Mouse (Mus musculus) v-Abl transformed pro-B cells (cell line): ENCODE measurements around the gene BC025920.

ENCODE experiments used
- in situ Hi-C, 2 experiments: fragments of 400-800 bp; cut with MboI; formaldehyde crosslinking; loops; one replicate each; pipeline ENCODE4 v1.15.1; 2025; ENCODE audit not compliant: unreplicated experiment in 2 of 2

The BC025920 gene

DNA sequence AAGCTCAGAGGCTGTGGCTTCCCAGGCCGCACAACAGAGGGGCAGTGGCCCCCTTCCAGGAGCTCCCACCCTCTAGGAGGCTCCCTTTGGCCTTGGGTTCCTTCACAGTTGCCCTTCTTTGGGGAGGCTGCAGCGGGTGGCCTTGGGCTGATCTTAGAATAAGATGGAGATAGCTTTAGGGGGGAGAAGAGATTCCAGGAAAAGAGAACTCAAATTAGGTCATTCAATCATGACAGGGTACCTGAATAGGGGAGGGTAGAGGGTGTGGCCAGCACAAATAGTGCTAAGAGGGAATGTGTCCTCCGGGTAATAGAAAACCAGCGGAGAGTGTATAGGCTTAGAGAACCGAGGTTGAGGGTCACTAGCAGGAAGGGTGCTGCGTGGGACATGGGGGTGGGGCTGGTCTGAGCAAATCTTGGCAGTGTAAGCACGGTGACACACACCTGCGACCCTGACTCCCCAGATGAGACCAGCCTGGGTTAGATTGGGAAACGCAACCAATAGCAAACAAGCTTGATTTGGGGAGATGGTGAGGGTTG is 33.9 kb upstream of the BC025920 start:
- in situ Hi-C loops = no loop called here

DNA sequence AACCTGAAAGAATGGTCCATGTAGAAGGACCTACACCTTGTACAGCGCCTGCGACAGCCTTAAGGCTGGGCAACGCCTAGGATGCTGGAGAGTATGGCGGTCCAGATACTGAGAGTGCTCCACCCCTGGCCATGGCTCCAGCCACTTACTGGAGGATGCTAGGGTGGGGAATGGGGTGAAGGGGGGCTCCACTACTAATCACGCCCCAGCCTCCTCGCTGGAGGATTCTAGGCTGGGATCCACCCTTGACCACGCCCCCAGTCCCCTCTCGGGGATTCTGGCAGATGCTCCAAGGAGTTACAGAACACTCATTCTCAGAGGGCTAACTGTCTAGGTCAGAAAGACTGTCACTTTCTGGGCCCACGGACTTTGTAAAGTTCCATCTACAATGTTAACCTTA is 33.1 kb upstream of the BC025920 start:
- in situ Hi-C loops = no loop called here

GRCm38 (mm10) chr10:81574081-81575056 is 31.7 kb upstream of the BC025920 start, which contains the start of gene Tle2:
TSS of gene Tle2 (plus strand) at chr10:81574561.
- in situ Hi-C loops = no loop called here

DNA sequence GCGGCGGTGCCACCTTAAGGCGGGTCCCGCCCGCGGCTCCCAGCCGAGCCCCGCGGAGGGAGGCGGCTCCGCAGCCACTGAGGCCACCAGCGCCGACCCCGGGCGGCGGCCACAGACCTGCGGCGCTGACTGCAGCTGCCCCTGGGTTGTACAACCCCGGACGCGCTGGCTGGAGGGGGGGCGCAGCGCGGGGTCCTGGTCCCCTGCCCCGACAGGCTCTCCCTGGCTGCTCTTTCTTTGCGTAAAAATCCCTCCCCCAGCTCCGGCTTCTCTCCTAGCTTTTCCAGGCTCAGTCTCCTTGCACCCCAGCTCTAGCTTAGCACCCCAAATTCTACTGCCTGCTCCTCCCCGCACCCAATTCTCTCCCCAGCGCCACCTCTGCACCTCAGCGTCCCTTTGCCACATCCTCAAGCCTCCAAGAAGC is 30.9 kb upstream of the BC025920 start:
- in situ Hi-C loops = no loop called here

DNA sequence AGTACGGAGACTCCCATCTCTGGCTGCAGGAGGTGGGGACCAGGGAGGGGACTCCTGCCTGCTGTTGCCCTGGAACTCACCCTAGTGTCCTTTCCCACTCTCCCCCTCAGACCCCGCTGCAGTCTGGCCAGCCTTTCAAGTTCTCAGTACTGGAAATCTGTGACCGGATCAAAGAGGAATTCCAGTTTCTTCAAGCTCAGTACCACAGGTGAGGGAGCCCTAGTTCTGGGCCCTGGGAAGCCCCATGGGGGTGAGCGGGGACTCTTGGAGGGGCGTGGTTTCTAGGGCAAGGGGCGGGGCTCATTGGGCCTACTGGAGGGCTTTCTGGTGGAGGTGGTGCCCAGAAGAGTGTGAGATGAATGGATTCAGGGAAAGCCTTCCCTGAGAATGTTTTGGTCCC is 30.4 kb upstream of the BC025920 start:
- in situ Hi-C loops = no loop called here

GRCm38 (mm10) chr10:81579967-81580366 is 26.1 kb upstream of the BC025920 start:
- in situ Hi-C loops = no loop called here

DNA sequence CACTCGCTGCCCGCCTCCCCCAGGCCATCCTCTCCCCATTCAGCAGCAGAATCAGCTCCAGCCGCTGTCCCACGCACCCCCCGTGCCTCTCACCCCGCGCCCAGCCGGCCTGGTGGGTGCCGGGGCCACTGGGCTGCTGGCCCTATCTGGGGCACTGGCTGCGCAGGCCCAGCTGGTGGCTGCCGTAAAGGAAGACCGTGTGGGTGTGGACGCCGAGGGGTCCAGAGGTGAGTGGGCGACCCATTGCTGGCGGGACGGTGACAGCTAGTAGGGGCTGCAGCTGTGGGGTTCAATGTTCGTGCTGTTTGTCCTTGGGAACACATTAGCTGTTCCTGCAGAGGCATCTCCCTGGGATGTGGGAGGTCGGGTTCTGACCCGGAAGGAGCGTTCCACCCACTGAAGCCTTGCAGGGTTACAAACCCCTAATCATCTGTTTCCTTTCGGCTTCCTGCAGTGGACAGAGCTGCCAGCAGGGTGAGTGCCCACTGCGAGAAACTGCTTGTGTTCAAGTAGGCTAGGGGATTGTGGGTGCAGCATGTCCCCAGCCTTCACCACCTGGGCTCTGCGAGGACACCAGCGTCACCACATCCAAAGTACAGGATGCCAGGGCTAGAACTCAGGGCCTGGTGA is 25.5 kb upstream of the BC025920 start:
- in situ Hi-C loops = no loop called here

DNA sequence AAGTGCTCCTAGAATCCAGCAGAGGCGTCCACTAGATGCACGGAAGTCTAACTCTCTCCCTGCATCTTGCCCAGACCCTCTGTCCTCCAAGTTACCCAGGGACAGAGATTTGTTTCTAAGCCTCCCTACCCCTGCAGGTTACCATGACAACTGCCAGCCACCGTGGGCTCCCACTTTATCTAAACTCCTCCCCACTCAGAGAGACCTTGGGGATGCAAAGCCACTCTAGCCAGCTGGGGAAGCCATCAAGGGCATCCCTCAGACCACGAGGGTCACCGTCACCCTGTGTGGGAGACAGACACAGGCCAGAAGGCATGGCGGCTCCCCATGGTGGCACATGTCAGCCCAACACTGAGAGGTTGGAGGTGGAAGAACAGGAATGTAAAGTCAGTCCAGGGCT is 22.7 kb upstream of the BC025920 start:
- in situ Hi-C loops = no loop called here

- in situ Hi-C loops = no loop called here
These were observed 17.3 kb upstream of the BC025920 start for GRCm38 (mm10) chr10:81588739-81589138.

- in situ Hi-C loops = no loop called here
These were observed 14.2 kb upstream of the BC025920 start for GRCm38 (mm10) chr10:81591846-81592245.

- in situ Hi-C loops = no loop called here
These were observed 13.4 kb upstream of the BC025920 start for GRCm38 (mm10) chr10:81592631-81593030.

DNA sequence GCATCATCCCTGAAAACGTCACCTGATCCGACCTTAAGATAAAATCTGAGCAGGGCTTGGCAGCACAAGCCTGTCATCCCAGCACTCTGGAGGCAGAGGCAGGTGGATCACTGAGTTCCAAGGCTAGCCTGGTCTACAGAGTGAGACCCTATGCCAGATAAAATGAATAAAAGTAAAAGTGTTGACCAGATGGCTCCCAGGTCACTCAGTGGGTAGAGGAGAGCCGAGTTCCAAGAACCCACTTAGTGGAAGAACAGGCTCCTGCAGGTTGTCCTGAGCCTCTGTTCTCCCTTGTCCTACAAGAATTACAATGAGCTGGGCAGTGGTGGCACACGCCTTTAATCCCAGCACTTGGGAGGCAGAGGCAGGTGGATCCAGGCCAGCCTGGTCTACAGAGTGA is 12.8 kb upstream of the BC025920 start:
- in situ Hi-C loops = no loop called here

DNA sequence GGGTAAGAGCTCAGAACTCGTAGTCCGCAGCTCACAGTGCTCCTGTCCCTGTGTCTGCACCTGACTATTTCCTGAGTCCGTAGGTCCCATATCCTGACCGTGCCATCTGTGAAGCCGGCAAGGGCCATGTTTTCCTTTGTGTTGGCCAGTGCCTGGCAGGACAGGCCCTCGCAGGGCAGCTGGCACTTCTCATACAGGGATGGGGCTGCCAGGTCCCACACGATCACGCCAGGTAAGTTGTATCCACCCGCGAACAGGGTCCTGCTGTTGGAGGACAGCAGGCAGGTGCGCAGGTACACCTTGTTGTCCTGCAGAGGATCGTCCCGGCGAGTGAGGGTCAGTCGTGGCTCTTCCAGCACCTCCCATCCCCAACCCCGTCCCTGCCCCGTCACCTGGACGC is 12.1 kb upstream of the BC025920 start:
- in situ Hi-C loops = no loop called here

GRCm38 (mm10) chr10:81595599-81595998 is 10.5 kb upstream of the BC025920 start:
- in situ Hi-C loops = no loop called here

DNA sequence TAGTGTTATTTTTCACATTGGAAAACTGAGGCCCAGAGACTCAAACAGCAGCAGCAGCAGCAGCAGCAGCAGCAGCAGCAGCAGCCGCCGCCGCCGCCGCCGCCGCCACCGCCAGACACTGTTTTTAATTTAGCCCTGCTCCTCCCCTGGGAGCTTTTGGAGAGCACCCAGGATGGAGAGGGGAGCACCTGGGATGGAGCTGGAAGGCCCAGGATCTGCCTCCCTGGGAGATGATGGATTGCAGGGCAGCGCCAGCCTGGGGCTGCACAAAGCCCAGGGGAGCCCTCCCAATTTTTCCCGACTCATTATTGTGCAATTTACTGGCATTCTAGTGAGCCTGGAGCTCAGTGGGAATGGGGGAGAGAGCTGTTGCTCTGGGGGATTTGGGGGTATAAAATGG is 9.5 kb upstream of the BC025920 start:
- in situ Hi-C loops = no loop called here

DNA sequence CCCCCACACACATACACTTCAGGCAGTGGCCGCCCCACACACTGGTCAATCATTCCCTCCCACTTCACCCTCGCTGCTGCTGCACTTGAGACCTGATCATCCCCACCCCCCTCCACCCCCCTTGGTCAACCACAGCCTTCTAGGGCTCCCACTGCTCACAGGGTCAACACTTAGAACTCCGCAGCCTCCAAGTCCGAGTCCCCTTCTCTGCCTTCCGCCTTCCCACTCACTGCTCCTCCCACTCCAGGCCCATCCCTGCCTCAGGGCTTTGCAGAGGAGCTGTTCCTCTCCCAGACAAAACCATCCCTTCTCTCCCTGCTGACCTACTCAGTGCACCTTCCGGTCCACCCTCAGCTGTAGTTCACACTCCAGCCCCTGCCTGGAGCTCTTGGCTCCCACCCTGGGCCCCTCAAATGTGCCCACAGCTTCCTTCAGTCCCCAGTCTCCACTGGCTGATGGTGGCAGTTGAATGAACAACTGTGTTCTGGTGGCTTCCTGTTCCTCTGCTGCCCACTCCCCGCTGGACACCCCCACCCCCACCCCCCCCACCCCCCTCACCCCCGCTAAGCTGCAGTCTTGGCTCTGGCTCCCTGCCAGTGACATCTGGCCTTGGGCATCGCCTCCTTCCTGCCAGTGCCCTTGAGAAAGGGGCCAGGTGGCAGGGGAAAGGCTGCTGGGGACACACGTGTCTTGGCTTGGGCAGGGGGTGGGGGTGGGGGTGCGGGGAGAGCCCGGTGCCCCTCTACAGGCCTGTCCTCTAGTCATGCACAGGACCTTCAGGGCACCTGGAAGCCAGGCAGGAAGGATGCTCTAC is 8.7 kb upstream of the BC025920 start:
- in situ Hi-C loops = no loop called here

- in situ Hi-C loops = no loop called here
These were observed 7.7 kb upstream of the BC025920 start for GRCm38 (mm10) chr10:81598342-81598741.

DNA sequence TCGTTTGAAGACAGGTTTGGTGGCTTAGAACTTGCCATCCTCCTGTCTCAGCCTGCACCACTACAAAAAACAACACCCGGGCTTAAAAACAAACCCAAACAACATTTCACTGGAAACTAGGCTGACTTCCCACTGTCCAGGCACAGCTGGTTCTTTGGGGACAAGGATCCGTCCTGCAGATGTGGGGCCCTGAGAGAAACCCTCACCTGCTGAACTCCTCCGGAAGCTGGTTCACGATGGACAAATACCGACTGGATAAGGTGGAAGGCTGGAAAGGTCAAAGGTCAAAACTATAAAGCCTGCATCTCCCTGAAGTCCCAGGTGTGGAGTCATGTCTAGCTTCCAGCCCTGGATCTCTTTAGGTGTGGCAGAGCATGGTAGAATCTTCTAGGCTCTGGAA is 7.2 kb upstream of the BC025920 start:
- in situ Hi-C loops = no loop called here

DNA sequence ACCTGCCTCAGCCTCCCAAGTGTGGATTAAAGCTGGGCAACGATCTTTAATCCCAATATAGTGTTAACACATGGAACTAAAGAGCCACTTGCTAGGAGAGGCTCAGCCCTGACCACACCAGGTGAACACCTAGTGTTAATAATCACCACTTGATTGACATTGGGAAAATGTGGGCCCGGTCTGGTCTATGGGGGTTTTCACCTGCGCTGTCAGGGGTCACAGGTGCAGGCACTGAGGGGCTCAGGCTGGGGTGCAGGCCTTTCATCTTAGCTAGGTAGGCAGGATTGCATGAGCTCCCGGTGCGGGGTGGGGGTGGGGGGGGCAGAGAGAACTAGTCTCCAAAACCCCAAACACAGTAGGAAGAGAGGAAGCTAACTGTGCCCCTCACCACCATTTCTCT is 6.4 kb upstream of the BC025920 start:
- in situ Hi-C loops = loop anchor here (5.0 kb wide), 1 partner anchor 37 kb away; no protein-coding TSS in a partner anchor

GRCm38 (mm10) chr10:81600096-81600495 is 6.0 kb upstream of the BC025920 start:
- in situ Hi-C loops = loop anchor here (5.0 kb wide), 1 partner anchor 38 kb away; no protein-coding TSS in a partner anchor
